Mouse (Mus musculus) fibroblast of lung, adult 2 months (primary cell): ENCODE results near the gene Gm904.
"Not testable (repeated sequence)": the region's sequence is repeated elsewhere in the genome, so short reads cannot be mapped to it uniquely, and the experiment has no call there.

Experiments used
- DNase-seq: peaks from one replicate; pipeline ENCODE4 v3.0.0-alpha.2; 2011; ENCODE audit warnings: low read depth

Gm904 gene

GRCm38 (mm10) chr13:50642928-50643327 lies at the start of gene Gm904:
Gene Gm904, plus strand, starts transcription at chr13:50643228.
- DNase-seq = not testable (repeated sequence)

- DNase-seq = peak; percentile 14
These were observed 5.7 kb downstream of the Gm904 start for GRCm38 (mm10) chr13:50648771-50649170.
